Mouse (Mus musculus): ENCODE data around the gene Sbsn. TPM values are rescaled to one million over a fixed set of nuclear protein-coding genes. Genes with fewer than 3 reads are reported as not detected.
"Not testable (repeated sequence)": the region's sequence is repeated elsewhere in the genome, so short reads cannot be mapped to it uniquely, and the experiment has no call there.

Gene Sbsn
- total RNA-seq (2021): 1 to 10 TPM; 3.7 to 4.1 TPM
- long read RNA-seq, experiment 1, partial matches to known transcripts: 1 of 1 reads
- long read RNA-seq, experiment 1, other reads (novel, unspliced or antisense): 0 of 1 reads
- long read RNA-seq, experiment 2, partial matches to known transcripts: 0 of 1 reads
- long read RNA-seq, experiment 2, other reads (novel, unspliced or antisense): 0 of 1 reads

- intact Hi-C loops (cut with DNase I; ENCODE audit: low total_unique reads): no loop called here
- no peak for DNase-seq
Observed at GRCm38 (mm10) chr7:30751086-30751669, at the start of gene Sbsn. TSS of gene Sbsn (plus strand) at chr7:30751471.

- DNase-seq: no peak
- intact Hi-C loops (cut with DNase I; ENCODE audit: low total_unique reads): no loop called here
Observed at GRCm38 (mm10) chr7:30706214-30706882, 44.9 kb upstream of the Sbsn start.

DNA sequence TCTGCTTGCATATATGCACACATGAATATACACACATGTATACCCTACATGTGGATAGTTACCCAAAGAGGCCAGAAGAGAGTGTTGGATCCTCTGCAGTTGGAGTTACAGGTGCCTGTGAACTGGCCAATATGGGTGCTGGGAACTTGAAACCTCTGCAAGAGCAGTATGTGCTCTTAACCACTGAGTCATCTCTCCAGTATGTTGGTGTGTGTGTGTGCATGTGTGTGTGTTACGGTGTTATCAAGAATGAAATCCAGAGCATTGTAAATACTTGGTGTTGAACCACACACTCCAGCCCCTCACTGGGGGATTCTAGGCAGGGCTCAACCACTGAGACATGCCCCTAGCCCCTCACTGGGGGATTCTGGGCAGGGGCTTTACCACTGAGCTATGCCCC, 43.8 kb upstream of the Sbsn start:
- intact Hi-C loops (cut with DNase I; ENCODE audit: low total_unique reads): no loop called here
- no peak for DNase-seq

GRCm38 (mm10) chr7:30711942-30712341, 39.3 kb upstream of the Sbsn start, which contains the start of gene Atp4a:
TSS of gene Atp4a (plus strand) at chr7:30712209.
- intact Hi-C loops (cut with DNase I; ENCODE audit: low total_unique reads): no loop called here
- DNase-seq: no peak

- peak; percentile 46 for DNase-seq
- intact Hi-C loops (cut with DNase I; ENCODE audit: low total_unique reads): no loop called here
Observed at GRCm38 (mm10) chr7:30717006-30717715, 34.1 kb upstream of the Sbsn start.

DNA sequence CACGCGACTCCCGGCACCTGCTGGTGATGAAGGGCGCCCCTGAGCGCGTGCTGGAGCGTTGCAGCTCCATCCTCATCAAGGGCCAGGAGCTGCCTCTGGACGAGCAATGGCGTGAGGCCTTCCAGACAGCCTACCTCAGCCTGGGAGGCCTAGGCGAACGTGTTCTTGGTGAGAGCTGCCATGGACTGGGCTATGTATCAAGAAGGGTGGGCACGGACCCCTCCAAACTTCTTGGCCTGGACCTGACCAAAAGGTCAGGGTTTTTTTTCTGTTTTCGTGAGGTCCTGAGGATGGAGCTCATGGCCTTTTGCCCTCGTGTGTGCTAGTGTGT, 33.6 kb upstream of the Sbsn start:
- intact Hi-C loops (cut with DNase I; ENCODE audit: low total_unique reads): no loop called here
- DNase-seq: no peak

DNA sequence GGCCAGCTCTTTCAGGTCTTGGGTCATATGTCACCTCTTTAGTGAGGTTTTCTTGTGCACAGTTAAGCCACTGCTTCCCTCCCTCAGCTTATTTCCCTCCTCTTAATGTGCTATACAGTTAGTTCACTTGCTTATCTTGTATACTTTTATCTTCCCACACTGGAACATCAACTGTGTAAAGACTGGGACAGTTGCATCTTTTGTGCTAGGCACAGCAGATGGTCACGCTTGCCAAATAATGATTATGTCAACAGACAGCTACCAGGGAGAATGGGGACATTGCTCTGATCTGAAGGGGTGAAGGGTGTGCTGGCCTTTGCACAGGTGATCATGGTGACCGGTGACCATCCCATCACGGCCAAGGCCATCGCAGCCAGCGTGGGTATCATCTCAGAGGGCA, 31.6 kb upstream of the Sbsn start:
- intact Hi-C loops (cut with DNase I; ENCODE audit: low total_unique reads): no loop called here
- no peak for DNase-seq

DNA sequence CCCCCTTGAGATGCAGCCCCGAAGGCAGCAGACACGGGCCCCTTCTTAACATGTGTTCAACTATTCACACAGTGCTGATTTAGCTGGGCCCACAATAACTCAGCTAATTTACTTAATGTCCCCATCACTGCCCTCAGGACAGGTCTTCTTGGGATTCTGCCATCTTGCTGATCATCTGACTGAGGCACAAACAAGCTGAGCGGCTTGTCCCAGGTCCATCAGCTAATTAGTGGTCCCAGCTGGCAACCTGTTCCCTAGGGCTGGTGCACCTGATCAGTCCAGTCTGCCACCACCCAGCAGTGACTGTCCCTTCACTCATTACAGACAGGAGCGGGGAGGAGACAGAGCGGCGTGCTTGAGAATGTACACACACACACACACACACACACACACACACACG, 30.0 kb upstream of the Sbsn start:
- DNase-seq: no peak
- intact Hi-C loops (cut with DNase I; ENCODE audit: low total_unique reads): no loop called here

DNA sequence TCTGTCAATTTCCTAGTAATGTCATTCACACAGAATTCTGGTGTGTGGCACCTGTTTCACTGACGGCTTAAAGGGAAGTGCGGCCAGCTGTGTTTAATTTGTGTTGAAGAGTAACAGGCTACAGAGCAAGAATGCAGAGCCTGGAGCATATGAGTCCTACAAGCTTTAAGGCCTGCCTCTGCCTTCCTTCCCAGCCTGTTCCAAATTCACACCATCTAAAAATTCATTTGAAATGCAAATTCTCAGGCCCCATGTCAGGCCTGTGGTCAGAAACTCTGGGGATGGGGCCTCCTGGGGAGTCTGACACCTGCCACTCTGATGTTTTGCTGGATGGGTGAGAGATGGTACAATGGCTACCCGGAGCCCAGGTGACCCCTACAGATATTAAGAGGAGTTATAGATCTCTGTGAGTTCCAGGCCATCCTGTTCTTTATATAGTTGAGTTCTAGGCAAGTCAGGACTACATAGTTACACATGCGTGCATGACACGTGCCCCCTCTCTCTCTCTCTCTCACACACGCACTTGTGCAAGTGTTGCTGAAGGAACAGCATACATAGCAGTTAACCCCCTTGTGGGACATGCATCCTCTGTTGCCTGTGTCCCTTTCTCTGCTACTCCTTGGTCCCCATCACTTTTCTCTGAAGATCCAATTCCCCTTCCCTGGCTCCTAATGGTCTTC, 27.9 kb upstream of the Sbsn start:
- no peak for DNase-seq
- intact Hi-C loops (cut with DNase I; ENCODE audit: low total_unique reads): no loop called here

DNA sequence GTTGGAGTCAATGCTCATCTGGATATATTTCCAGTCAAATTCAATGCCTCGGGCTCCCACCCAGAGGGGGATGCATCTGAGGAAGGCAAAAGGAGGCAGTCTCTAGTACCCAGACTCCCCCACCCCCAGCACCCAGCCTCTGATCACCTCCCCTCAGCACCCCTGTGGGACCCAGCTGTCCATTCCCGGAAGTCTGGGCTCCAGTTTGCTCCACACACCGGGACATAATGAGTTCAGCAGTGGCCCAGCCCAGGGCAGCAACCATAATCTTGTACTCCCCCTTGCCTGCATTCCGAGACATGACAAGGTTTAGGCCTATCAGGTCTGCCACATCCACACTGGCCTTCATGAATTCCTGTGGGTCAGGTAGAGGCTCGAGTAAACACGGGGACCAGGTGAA, 23.1 kb upstream of the Sbsn start:
- intact Hi-C loops (cut with DNase I; ENCODE audit: low total_unique reads): no loop called here
- DNase-seq: no peak

GRCm38 (mm10) chr7:30728739-30729395, 22.4 kb upstream of the Sbsn start:
- intact Hi-C loops (cut with DNase I; ENCODE audit: low total_unique reads): no loop called here

GRCm38 (mm10) chr7:30729396-30730063, 21.7 kb upstream of the Sbsn start, which contains the start of gene Tmem147:
TSS of gene Tmem147 (minus strand) at chr7:30729540.
- peak; percentile 95 for DNase-seq
- intact Hi-C loops (cut with DNase I; ENCODE audit: low total_unique reads): no loop called here

More at GRCm38 (mm10) chr7:30728739-30729395, 22.4 kb upstream of the Sbsn start:
- no peak for DNase-seq

GRCm38 (mm10) chr7:30730064-30730722, 21.1 kb upstream of the Sbsn start:
- DNase-seq; intact Hi-C loops (cut with DNase I; ENCODE audit: low total_unique reads): not testable (repeated sequence)

DNA sequence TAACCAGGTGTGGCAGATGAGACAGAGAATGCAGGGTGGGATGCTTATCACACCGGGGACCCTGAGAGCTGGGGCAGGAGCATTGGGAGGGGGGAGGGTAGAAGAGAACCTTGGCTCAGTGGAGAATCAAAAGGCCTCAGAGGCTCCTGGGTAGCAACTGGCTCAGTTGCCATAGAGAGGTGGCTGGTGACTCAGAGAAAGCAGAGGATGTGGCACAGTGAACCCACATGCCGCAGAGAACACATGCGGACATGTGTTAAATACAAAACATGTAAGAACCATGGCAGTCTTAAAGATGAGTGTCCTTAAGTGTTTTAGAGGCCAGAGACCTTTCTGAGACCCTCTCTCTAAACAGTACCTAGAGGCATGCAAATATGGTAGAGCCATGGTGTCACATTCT, 15.1 kb upstream of the Sbsn start:
- intact Hi-C loops (cut with DNase I; ENCODE audit: low total_unique reads): no loop called here
- DNase-seq: no peak

GRCm38 (mm10) chr7:30742570-30742969, 8.7 kb upstream of the Sbsn start:
- intact Hi-C loops (cut with DNase I; ENCODE audit: low total_unique reads): not testable (repeated sequence)

GRCm38 (mm10) chr7:30743617-30744016, 7.7 kb upstream of the Sbsn start, which contains the start of gene Gapdhs:
TSS of gene Gapdhs (minus strand) at chr7:30743681.
- intact Hi-C loops (cut with DNase I; ENCODE audit: low total_unique reads); DNase-seq: not testable (repeated sequence)

More at GRCm38 (mm10) chr7:30742570-30742969, 8.7 kb upstream of the Sbsn start:
- DNase-seq: not testable (repeated sequence)

DNA sequence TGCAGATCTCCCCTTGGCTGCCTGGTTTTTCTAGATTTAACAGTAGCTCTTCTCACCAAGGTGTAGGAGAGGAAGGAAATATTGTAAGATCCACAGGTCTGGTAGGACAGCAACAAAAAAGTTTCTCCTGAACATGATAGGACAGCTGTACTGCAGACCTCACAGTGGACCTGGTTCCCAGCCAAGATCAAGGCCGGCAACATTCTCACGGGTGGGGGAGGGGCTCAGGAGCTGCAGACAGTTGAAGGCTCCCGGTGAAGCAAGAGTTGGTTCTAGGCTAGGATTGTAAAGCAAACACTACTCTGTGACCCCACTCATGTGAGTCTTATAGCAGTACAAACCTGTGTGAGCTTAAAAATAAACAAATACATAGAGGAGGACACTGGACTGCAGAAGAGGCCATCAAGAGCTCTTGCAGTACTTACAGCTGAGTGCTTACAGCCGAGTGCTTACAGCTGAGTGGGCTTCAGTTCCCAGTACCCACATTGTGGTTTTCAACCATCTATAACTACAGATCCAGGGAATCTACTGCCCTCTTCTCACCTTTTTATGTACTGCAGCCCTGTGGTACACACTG, 7.2 kb upstream of the Sbsn start:
- intact Hi-C loops (cut with DNase I; ENCODE audit: low total_unique reads): no loop called here
- DNase-seq: peak; percentile 30

All from gastrocnemius, postnatal 14 days (tissue).